Mouse (Mus musculus) heart, embryonic 11.5 days (tissue): ENCODE data around the gene Siae. TPM values are rescaled to one million over a fixed set of nuclear protein-coding genes. Genes with fewer than 3 reads are reported as not detected.

Source experiments
- ATAC-seq: fragments of 200-750 bp; cut with Nextera tagmentation; replicated peaks from 2 replicates; pipeline ENCODE4 v1.8.0; 2017; ENCODE audit warnings: moderate library complexity; ENCODE audit not compliant: insufficient number of reproducible peaks, low FRiP score, low TSS enrichment
- H3K27ac ChIP-seq: fragments of 300-500 bp; sonication (generic); 2 replicates; pipeline ENCODE4 v1.5.1; 2014; ENCODE audit warnings: mild to moderate bottlenecking, low read depth, low read length
- H3K27me3 ChIP-seq: fragments of 300-500 bp; sonication (generic); 2 replicates; pipeline ENCODE4 v1.6.1; 2014; ENCODE audit warnings: mild to moderate bottlenecking, low read length, mixed read lengths; ENCODE audit not compliant: control insufficient read depth, insufficient read depth
- H3K36me3 ChIP-seq: fragments of 300-500 bp; sonication (generic); 2 replicates; pipeline ENCODE4 v1.6.1; 2014; ENCODE audit warnings: mild to moderate bottlenecking, low read length, moderate library complexity, mixed read lengths; ENCODE audit not compliant: control insufficient read depth, insufficient read depth
- H3K4me1 ChIP-seq: fragments of 300-500 bp; sonication (generic); 2 replicates; pipeline ENCODE4 v1.6.1; 2014; ENCODE audit warnings: low read length; ENCODE audit not compliant: control insufficient read depth, insufficient read depth
- H3K4me2 ChIP-seq: fragments of 300-500 bp; sonication (generic); 2 replicates; pipeline ENCODE4 v1.6.1; 2014; ENCODE audit warnings: mild to moderate bottlenecking, moderate library complexity
- H3K4me3 ChIP-seq: fragments of 300-500 bp; sonication (generic); 2 replicates; pipeline ENCODE4 v1.5.1; 2014; ENCODE audit warnings: low read depth, low read length
- H3K9ac ChIP-seq: fragments of 300-500 bp; sonication (generic); 2 replicates; pipeline ENCODE4 v1.6.1; 2014; ENCODE audit warnings: mild to moderate bottlenecking, low read depth, low read length, moderate library complexity
- H3K9me3 ChIP-seq: fragments of 300-500 bp; sonication (generic); replicated peaks from 2 replicates; pipeline ENCODE4 v1.6.1; 2016; ENCODE audit warnings: low read length; ENCODE audit not compliant: control insufficient read depth
- WGBS: fragments of 180-500 bp; shearing (Covaris S2); extraction: QIAGEN DNeasy Blood & Tissue Kit; methylation state at CpG from one replicate; pipeline ENCODE4 v1.1.7; 2014; ENCODE audit not compliant: insufficient replicate concordance; 5-methylcytosine and 5-hydroxymethylcytosine counted together
- polyA plus RNA-seq: library from polyadenylated mRNA; unstranded; fragments of >200 nt; fragmentation: Nextera tagmentation; extraction: Ambion mirVana; gene quantifications from 2 replicates; pipeline ENCODE4 v1.2.1, GENCODE M21; 2014

Siae gene
- polyA plus RNA-seq, 1 experiment from 2014 or later, result 7.8 TPM

DNA sequence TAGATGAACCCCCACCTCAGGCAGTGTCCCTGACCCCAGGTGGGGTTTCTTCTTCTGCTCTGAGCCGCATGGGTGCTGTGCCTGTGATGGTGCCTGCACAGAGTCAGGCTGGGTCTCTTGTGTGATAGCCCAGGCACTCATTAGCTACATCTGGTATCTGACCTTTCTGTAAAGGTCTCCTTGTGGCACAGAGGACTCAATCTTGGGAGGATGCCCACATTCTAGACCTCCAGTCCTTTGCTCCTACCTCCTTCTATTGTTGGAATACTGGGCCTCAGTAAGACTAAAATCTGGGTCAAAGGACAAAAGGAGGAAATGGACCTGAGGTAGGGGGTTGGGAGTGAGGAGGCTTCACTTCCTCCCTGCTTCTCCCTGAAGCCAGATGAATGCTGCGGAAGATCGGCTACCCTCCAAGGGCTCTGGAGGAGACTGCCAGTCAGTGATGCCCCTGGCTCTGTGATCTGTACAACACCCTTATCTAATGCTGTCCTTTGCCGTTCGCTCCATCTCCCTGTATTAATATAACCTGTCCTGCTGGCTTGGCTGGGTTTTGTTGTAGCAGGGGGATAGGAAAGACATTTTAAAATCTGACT is 17.7 kb upstream of the Siae start:
- Histone ChIP-seq H3K9me3 (no peaks in the 10 kb centered on the region), H3K36me3 (no peaks in the 10 kb centered on the region), H3K4me3 (no peak overlapping the region), H3K4me1 (peaks cover 9% of the 10 kb centered on the region), H3K27ac (no peak overlapping the region), H3K4me2 (no peak overlapping the region), H3K9ac (no peak overlapping the region), H3K27me3 (peaks cover 3% of the 10 kb centered on the region; the same call in 1 of the 2 replicates)
- ATAC-seq, result no peak; the same call in 1 of the 2 replicates
- 51% methylated on average over 5 of the region's 5 CpGs for WGBS

DNA sequence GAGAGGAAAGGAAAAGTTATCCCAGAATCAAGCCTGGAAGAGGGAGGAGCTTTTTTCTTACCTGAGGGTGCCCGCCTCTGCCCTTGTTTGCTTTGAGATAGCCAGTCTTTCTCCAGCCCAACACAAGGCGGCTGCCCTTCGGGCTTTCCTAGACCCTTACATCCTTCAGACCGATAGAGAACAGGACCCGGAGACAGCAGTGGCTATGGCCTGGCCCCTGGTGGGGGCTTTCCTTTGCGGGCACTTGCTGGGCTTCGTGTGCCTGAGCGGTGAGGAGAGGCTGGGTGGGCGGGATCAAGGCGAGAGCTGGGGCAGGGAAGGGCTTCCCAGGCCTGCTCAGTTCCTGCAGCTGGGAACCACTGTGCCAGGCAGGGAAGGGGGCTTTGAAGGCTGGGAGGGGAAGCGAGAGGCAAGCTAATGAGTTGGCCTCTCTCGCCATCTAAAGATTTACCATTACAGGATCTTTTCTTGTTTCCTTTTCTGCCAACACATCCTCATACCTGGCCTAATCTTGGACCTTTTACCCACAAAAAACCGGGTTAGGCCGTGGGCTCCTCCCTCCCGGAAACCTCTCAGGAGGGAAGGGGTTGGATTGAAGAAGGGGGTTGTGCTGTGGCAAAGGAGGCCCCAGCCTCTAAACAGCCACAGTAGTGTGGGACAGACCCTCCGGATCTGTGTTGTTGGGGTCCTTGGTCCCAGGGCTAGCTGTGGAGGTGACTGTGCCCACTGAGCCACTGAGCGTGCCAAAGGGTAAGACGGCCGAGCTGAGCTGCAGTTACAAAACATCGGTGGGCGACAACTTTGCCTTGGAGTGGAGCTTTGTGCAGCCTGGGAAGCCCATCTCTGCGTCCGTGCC is 16.1 kb upstream of the Siae start, which contains the start of gene Vsig2:
Gene Vsig2, plus strand, starts transcription at position 86 of the 856 bp plus-strand sequence.
- Histone ChIP-seq H3K27ac (no peak within 1 kb of the TSS), H3K4me1 (peaks cover 9% of the 10 kb centered on the region), H3K4me2 (peak within 1 kb of the TSS; percentile 24; the same call in 1 of the 2 replicates), H3K36me3 (no peaks in the 10 kb centered on the region), H3K9ac (no peak within 1 kb of the TSS), H3K27me3 (peaks cover 3% of the 10 kb centered on the region; the same call in 1 of the 2 replicates), H3K9me3 (no peaks in the 10 kb centered on the region), H3K4me3 (no peak within 1 kb of the TSS)
- WGBS, result 48% methylated on average over 23 of the region's 23 CpGs
- ATAC-seq, result 0 out of 2 replicates have a peak, but pooled peaks have one; percentile 33

DNA sequence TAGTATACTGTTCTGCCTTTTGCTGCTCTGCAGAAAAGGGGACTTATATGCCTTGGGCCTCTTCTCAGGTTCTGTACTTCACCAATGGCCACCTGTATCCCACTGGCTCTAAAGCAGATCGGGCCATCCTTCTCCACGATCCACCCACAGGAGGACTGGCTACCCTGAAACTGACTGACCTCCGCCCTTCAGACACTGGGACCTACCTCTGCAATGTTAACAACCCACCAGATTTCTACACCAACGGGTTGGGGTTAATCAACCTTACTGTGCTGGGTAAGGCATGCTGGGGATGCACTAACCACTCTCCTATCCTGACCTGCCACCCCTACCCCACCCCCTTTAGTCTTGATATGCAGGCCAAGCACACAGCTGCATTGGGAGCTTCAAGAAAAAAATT is 15.3 kb upstream of the Siae start:
- H3K27me3 ChIP-seq, result peaks cover 5% of the 10 kb centered on the region
- H3K4me2 ChIP-seq, result no peak overlapping the region
- no peaks in the 10 kb centered on the region for H3K9me3 ChIP-seq
- H3K36me3 ChIP-seq, result no peaks in the 10 kb centered on the region
- WGBS, result 81% methylated on average over 4 of the region's 4 CpGs
- H3K4me3 ChIP-seq, result no peak overlapping the region
- H3K9ac ChIP-seq, result no peak overlapping the region
- peaks cover 13% of the 10 kb centered on the region for H3K4me1 ChIP-seq
- H3K27ac ChIP-seq, result no peak overlapping the region
- ATAC-seq, result no peak

DNA sequence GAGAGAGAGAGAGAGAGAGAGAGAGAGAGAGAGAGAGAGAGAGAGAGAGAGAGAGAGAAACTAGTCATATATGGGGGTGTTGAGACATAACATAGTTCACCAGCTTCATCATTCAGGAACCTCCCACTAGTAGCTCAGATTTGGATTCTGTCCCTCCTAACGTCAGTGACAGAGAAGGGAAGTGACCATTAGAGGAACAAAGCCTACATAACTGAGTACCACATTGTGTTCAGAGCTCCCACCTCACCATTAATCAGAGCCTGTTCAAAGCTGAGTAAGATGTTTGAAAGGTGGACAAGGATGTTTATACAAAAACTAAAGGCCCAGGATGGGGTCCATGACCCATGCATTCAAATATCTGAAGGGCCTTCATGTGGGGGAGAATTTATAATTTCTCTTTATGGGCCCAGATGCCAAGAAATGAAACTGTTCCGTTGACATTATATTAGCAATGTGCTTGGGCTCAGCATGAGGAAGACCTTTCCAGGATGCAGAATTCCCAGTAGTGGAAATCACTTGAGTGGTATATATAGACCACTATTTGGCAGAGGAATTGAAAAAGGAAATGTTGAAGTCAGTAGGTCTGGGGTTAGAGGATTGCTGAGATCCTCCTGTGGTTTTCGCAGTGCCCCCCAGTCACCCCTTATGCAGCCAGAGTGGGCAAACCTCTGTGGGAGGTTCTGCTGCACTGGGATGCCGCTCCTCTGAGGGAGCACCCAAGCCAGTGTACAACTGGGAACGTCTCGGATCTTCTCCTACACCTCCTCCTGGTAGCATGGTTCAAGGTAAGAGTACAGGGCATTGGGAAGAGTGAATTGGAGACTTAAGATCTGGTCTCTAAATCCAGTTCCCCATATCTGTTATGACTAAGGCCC is 14.6 kb upstream of the Siae start:
- peaks cover 12% of the 10 kb centered on the region for H3K27me3 ChIP-seq
- H3K9me3 ChIP-seq, result no peaks in the 10 kb centered on the region
- H3K4me3 ChIP-seq, result no peak overlapping the region
- no peak overlapping the region for H3K9ac ChIP-seq
- H3K4me2 ChIP-seq, result no peak overlapping the region
- H3K4me1 ChIP-seq, result peaks cover 14% of the 10 kb centered on the region
- no peak for ATAC-seq
- H3K27ac ChIP-seq, result no peak overlapping the region
- 78% methylated on average over 6 of the region's 6 CpGs for WGBS
- no peaks in the 10 kb centered on the region for H3K36me3 ChIP-seq

DNA sequence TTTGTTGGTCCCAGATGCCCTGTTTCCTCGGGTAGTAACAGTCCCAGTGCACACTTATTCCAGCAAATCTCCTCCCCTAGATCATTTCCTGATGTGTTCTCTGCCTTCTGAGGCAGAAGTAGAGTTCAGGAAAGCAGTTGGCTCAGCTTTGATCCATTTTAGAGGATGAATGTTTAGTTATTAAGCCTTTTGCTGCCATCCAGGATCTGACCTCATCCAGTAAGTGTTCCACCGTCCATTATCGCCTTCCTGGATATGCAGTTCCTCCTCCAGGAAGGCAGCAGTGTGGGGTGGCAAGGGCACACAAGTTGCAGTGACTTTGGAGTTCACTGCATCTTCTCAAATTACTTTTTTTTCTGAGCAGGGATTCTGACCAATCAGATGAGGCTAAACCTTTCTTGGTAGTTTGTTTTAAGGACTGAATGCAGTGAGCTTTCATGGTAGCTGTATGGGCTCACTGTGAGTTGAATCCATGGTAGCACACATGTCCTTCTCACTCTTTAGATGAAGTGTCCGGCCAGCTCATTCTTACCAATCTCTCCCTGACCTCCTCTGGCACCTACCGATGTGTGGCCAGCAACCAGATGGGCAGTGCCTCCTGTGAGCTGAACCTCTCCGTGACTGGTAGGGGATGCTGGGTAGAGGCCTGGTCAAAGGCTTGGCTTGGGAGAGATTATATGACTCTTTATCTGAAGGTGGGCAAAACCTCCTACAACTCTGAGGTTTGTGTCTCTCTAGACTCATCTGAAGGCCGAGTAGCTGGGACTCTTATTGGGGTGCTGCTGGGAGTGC is 13.5 kb upstream of the Siae start:
- Histone ChIP-seq H3K27ac (no peak overlapping the region), H3K27me3 (peaks cover 16% of the 10 kb centered on the region), H3K4me2 (no peak overlapping the region), H3K4me1 (peaks cover 9% of the 10 kb centered on the region; the same call in 1 of the 2 replicates), H3K4me3 (no peak overlapping the region), H3K36me3 (no peaks in the 10 kb centered on the region), H3K9ac (no peak overlapping the region), H3K9me3 (no peaks in the 10 kb centered on the region)
- 57% methylated on average over 7 of the region's 7 CpGs for WGBS
- no peak for ATAC-seq

DNA sequence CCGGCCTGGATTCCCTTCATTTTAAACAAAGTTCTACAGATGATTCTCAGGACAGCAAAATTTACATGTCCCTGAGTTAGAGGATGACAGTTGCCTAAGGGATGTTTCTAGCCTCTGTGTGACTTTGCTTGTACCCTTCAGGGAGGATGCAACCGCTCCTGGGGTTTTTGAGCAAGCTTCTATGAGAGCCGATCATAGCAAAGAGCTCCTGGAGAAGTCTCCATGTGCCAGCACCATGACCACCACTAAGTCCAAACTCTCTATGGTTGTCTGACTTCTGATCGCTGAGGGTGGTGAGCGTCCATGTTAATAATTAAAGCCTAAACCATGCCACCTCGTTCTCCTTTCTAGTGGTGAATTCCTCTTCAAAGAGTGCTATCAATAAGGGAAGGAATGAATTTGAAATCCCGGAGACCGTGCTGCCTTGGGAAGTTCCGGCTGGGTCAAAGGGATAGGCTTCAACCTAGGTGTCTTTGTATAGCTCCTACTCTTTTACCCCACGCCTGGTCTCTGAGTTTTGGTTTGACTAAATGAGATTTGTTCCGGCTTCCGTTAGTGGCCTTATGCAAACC is 11.5 kb upstream of the Siae start:
- H3K4me3 ChIP-seq, result peak overlapping the region; percentile 45

DNA sequence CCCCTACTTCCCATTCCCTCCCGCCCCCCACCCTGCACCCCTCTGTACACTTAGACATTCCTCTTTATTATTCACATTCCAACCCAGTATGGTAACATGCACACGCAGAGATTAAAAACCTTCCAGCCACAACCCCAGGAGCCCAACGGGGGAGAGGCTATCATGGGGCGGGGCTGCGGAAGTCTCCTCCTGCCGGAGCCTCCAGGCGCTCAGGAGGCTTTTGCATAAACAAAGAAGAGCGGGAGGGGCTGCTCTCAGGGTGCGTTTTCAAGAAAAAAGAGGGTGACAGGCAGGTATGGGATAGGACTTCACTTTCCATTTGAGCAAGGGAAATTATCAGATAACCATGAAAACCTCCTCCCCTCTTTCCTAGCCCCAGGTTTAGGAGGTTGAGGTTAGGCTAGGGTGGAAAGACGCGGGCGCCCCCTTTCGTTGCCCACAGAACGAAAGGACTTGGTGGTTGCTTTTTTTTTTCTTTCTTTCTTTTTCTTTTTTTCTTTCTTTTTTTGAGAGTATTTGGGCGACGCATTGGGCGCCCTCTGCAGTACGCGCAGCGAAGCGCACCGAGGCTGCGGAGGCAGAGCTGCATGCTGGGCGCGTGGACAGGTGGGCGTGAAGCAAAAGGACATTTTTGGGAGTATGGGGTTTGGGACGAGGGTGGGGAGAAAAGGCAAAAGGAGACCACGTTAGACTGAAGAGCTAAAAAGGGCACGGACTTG is 10.9 kb upstream of the Siae start:
- 2% methylated on average over 29 of the region's 29 CpGs for WGBS

More for the DNA sequence above, 11.5 kb upstream of the Siae start:
- no peak overlapping the region for H3K9ac ChIP-seq
- H3K4me2 ChIP-seq, result peak overlapping the region; percentile 77
- no peaks in the 10 kb centered on the region for H3K9me3 ChIP-seq
- no peaks in the 10 kb centered on the region for H3K36me3 ChIP-seq
- 26% methylated on average over 12 of the region's 12 CpGs for WGBS
- H3K4me1 ChIP-seq, result peaks cover 9% of the 10 kb centered on the region; the same call in 1 of the 2 replicates
- no peak for ATAC-seq
- H3K27me3 ChIP-seq, result peaks cover 18% of the 10 kb centered on the region
- no peak overlapping the region for H3K27ac ChIP-seq

More for the DNA sequence above, 10.9 kb upstream of the Siae start:
- ATAC-seq, result peak; percentile 58; the same call in 1 of the 2 replicates
- peaks cover 5% of the 10 kb centered on the region; the same call in 1 of the 2 replicates for H3K4me1 ChIP-seq
- no peaks in the 10 kb centered on the region for H3K9me3 ChIP-seq
- H3K4me2 ChIP-seq, result peak overlapping the region; percentile 77
- H3K36me3 ChIP-seq, result no peaks in the 10 kb centered on the region
- peak overlapping the region; percentile 45 for H3K4me3 ChIP-seq
- H3K27me3 ChIP-seq, result peaks cover 22% of the 10 kb centered on the region
- H3K27ac ChIP-seq, result no peak overlapping the region
- no peak overlapping the region for H3K9ac ChIP-seq
